Mouse (Mus musculus): ENCODE results near the gene Hnf1b. TPM values are rescaled to one million over a fixed set of nuclear protein-coding genes. Genes with fewer than 3 reads are reported as not detected.

Gene Hnf1b
- polyA plus RNA-seq, 1 experiment from 2014 or later: 0.30 TPM

DNA sequence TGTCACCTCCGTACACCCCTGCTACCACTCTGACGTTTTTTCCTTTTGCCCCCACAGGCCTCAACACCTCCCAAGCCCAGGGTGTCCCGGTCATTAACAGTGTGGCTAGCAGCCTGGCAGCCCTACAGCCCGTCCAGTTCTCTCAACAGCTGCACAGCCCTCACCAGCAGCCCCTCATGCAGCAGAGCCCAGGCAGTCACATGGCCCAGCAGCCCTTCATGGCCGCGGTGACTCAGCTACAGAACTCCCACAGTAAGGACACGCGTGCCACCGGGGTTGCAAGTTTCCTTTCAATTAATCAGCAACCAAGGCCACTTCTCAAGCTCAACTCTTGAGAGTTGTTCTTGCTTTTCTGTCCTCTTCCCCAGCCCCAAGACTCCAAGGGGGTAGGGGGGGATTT lies 43.5 kb downstream of the Hnf1b start:
- Histone ChIP-seq H3K9ac (ENCODE audit: low read depth, low read length) (no peak overlapping the region), H3K9me3 (replicated peaks; ENCODE audit: control insufficient read depth, low read length) (no peaks in the 10 kb centered on the region), H3K27ac (ENCODE audit: low read depth, low read length) (no peak overlapping the region), H3K4me3 (ENCODE audit: low read depth, low read length) (no peak overlapping the region), H3K36me3 (ENCODE audit: control insufficient read depth, insufficient read depth, low read length) (no peaks in the 10 kb centered on the region), H3K4me2 (no peak overlapping the region), H3K27me3 (ENCODE audit: control insufficient read depth, insufficient read depth, low read length) (no peaks in the 10 kb centered on the region), H3K4me1 (ENCODE audit: control insufficient read depth, insufficient read depth, low read length) (no peaks in the 10 kb centered on the region)
- WGBS (ENCODE audit: insufficient replicate concordance): 69% methylated on average over 9 of the region's 9 CpGs
- no peak for ATAC-seq (replicated peaks; ENCODE audit: insufficient number of reproducible peaks, low FRiP score, low TSS enrichment)

DNA sequence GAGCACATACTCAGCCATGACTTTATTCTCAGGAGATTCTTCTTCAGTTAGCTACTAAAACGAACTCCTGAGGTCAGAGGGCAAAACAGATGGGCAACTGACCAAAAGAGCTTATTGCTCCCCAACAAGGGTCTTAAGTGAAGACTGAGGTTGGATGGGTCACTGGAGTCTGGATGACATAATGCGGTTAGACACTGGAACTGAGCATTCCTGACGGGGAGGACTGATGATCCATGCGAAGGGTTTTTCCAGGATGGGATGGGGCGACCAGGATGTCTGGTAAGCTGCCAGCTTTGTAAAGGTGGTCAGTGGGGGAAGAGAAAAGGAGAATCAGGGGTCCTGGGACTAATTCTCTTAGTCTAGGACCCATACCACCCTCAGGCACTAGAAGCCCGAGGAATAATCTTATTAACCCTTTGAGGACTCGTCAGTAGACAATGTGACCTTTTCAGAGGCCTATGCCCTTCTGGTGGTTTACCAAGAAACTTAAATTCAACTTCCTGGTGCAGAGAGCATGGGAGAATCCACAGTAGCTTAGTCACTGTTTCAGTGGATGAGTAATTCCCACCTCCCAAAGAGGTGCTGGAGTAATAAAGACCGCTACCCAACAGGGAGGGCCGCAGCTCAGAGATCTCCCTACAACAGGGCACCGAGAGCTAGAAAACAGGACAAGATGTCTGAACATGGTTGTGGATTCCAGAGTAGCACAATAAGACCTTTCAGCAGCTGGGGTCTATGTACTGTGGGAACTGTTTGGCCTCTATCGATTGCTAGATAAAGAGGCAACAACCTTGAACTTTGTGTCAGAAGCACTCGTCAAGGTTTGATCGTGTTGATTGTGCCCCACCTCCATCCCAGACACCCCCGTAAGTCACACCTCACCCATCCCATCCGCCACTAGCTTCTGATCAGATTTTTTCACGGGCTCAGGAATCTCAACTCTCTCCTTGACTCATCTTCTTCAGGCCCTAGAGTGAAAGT lies 46.9 kb downstream of the Hnf1b start:
- no peaks in the 10 kb centered on the region for H3K27me3 ChIP-seq (ENCODE audit: control insufficient read depth, insufficient read depth, low read length)
- H3K9ac ChIP-seq (ENCODE audit: low read depth, low read length): no peak overlapping the region
- no peaks in the 10 kb centered on the region for H3K4me1 ChIP-seq (ENCODE audit: control insufficient read depth, insufficient read depth, low read length)
- 76% methylated on average over 16 of the region's 16 CpGs for WGBS (ENCODE audit: insufficient replicate concordance)
- H3K4me3 ChIP-seq (ENCODE audit: low read depth, low read length): no peak overlapping the region
- no peaks in the 10 kb centered on the region for H3K9me3 ChIP-seq (replicated peaks; ENCODE audit: control insufficient read depth, low read length)
- no peaks in the 10 kb centered on the region for H3K36me3 ChIP-seq (ENCODE audit: control insufficient read depth, insufficient read depth, low read length)
- H3K27ac ChIP-seq (ENCODE audit: low read depth, low read length): no peak overlapping the region
- ATAC-seq (replicated peaks; ENCODE audit: insufficient number of reproducible peaks, low FRiP score, low TSS enrichment): no peak
- no peak overlapping the region for H3K4me2 ChIP-seq

DNA sequence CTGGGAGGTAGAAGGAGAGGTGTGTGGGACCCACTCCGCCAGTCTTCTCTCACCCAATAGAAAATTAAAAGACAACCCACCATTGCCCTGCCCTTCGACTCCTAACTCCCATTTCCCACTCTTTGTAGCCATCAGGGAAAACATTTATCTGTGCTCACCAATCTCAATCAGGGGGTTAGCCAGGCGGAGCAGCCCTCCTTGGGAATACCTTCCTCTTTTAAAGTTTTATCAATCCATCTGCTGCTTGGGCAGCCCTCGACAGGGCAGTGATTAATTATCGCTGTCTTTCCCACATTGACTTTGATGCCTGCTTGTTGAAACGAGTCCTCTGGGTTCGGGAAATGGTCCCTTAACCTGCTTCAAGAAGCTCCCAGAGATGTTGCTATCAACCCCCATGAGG lies 47.7 kb downstream of the Hnf1b start:
- WGBS (ENCODE audit: insufficient replicate concordance): 61% methylated on average over 7 of the region's 7 CpGs
- Histone ChIP-seq H3K27me3 (ENCODE audit: control insufficient read depth, insufficient read depth, low read length) (no peaks in the 10 kb centered on the region), H3K4me2 (no peak overlapping the region), H3K9me3 (replicated peaks; ENCODE audit: control insufficient read depth, low read length) (no peaks in the 10 kb centered on the region), H3K4me3 (ENCODE audit: low read depth, low read length) (no peak overlapping the region), H3K4me1 (ENCODE audit: control insufficient read depth, insufficient read depth, low read length) (no peaks in the 10 kb centered on the region), H3K36me3 (ENCODE audit: control insufficient read depth, insufficient read depth, low read length) (no peaks in the 10 kb centered on the region), H3K27ac (ENCODE audit: low read depth, low read length) (no peak overlapping the region), H3K9ac (ENCODE audit: low read depth, low read length) (no peak overlapping the region)
- ATAC-seq (replicated peaks; ENCODE audit: insufficient number of reproducible peaks, low FRiP score, low TSS enrichment): no peak

DNA sequence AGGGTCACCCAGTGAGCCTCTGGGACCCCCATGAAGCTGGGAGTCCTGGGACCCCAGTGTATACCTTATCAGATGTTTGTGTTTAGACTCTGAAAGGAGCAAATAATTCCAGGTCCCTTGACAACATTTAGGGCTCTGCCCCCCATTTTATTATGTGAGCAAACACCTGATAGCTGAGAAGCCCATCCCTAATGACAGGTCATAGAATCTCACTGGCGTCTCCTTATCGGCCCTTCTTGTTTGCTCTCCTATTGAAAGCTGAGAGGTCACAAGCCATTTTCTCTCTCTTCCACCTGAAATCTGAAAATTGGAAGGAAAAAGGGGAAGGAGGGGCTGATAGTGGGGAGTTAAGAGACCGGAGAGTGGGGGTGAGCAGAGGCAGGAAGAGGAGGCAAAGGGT lies 52.9 kb downstream of the Hnf1b start:
- Histone ChIP-seq H3K27me3 (ENCODE audit: control insufficient read depth, insufficient read depth, low read length) (no peaks in the 10 kb centered on the region), H3K36me3 (ENCODE audit: control insufficient read depth, insufficient read depth, low read length) (no peaks in the 10 kb centered on the region), H3K4me1 (ENCODE audit: control insufficient read depth, insufficient read depth, low read length) (no peaks in the 10 kb centered on the region), H3K9ac (ENCODE audit: low read depth, low read length) (no peak overlapping the region), H3K4me3 (ENCODE audit: low read depth, low read length) (no peak overlapping the region), H3K4me2 (no peak overlapping the region), H3K9me3 (replicated peaks; ENCODE audit: control insufficient read depth, low read length) (no peaks in the 10 kb centered on the region), H3K27ac (ENCODE audit: low read depth, low read length) (no peak overlapping the region)
- ATAC-seq (replicated peaks; ENCODE audit: insufficient number of reproducible peaks, low FRiP score, low TSS enrichment): no peak
- WGBS (ENCODE audit: insufficient replicate concordance): 79% methylated on average over 3 of the region's 3 CpGs

DNA sequence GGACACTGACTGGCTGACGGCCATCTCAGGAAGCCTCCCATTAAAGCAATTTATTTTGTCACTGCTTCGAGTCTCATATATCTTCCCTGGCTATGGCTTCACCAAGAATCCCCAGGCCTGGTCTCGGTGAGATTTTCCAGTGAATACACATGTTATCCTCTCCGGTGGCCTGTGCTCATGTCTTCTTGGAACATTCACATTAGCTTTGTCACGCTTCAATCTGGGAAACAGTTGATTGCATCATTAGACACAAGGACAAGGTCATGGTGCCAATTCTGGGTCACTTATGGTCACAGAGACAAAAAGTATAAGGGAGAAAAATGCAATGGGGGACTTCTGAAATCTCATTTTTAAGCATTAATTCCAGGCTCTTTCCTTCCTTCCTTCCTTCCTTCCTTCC lies 55.9 kb downstream of the Hnf1b start:
- Histone ChIP-seq H3K9ac (ENCODE audit: low read depth, low read length) (no peak overlapping the region), H3K27ac (ENCODE audit: low read depth, low read length) (no peak overlapping the region), H3K4me2 (no peak overlapping the region), H3K4me1 (ENCODE audit: control insufficient read depth, insufficient read depth, low read length) (no peaks in the 10 kb centered on the region), H3K4me3 (ENCODE audit: low read depth, low read length) (no peak overlapping the region), H3K9me3 (replicated peaks; ENCODE audit: control insufficient read depth, low read length) (no peaks in the 10 kb centered on the region), H3K27me3 (ENCODE audit: control insufficient read depth, insufficient read depth, low read length) (no peaks in the 10 kb centered on the region; the same call in 1 of the 2 replicates), H3K36me3 (ENCODE audit: control insufficient read depth, insufficient read depth, low read length) (no peaks in the 10 kb centered on the region)
- ATAC-seq (replicated peaks; ENCODE audit: insufficient number of reproducible peaks, low FRiP score, low TSS enrichment): no peak
- WGBS (ENCODE audit: insufficient replicate concordance): 72% methylated on average over 5 of the region's 5 CpGs

DNA sequence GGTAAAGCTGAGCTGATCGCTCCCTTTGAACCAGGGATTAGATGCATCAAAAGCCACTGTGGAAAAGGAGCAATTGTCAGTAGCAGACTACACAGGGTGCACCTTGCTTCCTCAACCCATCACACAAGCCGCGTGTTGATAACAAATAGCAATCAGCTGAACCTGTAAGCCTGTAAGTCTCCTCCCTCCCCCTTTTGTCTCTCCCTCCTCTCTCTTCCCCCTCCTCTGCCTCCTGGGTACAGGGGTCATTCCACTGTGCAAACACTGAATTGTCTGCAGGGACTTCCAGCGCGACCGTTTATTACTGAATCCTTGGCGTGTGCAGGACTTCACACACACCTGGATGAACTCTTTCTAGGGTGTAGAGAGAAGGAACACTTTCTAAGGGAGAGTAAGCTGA lies 58.5 kb downstream of the Hnf1b start:
- Histone ChIP-seq H3K4me2 (no peak overlapping the region), H3K4me1 (ENCODE audit: control insufficient read depth, insufficient read depth, low read length) (no peaks in the 10 kb centered on the region), H3K4me3 (ENCODE audit: low read depth, low read length) (no peak overlapping the region), H3K9ac (ENCODE audit: low read depth, low read length) (no peak overlapping the region), H3K9me3 (replicated peaks; ENCODE audit: control insufficient read depth, low read length) (no peaks in the 10 kb centered on the region), H3K27ac (ENCODE audit: low read depth, low read length) (no peak overlapping the region), H3K36me3 (ENCODE audit: control insufficient read depth, insufficient read depth, low read length) (no peaks in the 10 kb centered on the region), H3K27me3 (ENCODE audit: control insufficient read depth, insufficient read depth, low read length) (no peaks in the 10 kb centered on the region; the same call in 1 of the 2 replicates)
- WGBS (ENCODE audit: insufficient replicate concordance): 45% methylated on average over 7 of the region's 7 CpGs
- ATAC-seq (replicated peaks; ENCODE audit: insufficient number of reproducible peaks, low FRiP score, low TSS enrichment): no peak

DNA sequence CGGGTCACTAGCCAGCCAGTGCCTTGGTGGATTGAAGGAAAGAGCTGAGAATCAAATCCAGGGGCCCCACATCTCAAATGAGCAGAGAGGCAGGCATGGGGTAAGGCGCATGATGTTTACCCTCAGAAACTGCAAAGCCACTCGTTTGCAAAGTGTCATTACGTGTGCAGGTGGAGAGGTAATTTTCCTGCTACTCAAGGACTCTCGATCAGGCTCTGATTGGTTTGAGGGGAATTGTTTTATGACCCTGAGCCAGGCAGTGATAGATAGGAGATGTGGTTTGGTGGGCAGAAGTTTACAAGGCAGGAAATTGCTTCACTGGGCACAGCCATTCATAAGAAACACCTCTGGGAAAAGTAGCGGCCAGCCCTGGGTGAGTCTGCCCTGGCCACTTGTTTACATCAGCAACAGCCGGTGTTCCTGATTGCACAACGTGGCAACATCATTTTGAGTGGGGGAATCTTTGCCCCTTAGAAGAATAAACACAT lies 64.0 kb downstream of the Hnf1b start:
- Histone ChIP-seq H3K27ac (ENCODE audit: low read depth, low read length) (no peak overlapping the region), H3K36me3 (ENCODE audit: control insufficient read depth, insufficient read depth, low read length) (no peaks in the 10 kb centered on the region), H3K9ac (ENCODE audit: low read depth, low read length) (no peak overlapping the region), H3K27me3 (ENCODE audit: control insufficient read depth, insufficient read depth, low read length) (no peaks in the 10 kb centered on the region), H3K9me3 (replicated peaks; ENCODE audit: control insufficient read depth, low read length) (no peaks in the 10 kb centered on the region), H3K4me2 (no peak overlapping the region), H3K4me1 (ENCODE audit: control insufficient read depth, insufficient read depth, low read length) (no peaks in the 10 kb centered on the region), H3K4me3 (ENCODE audit: low read depth, low read length) (no peak overlapping the region)
- WGBS (ENCODE audit: insufficient replicate concordance): 73% methylated on average over 8 of the region's 8 CpGs
- ATAC-seq (replicated peaks; ENCODE audit: insufficient number of reproducible peaks, low FRiP score, low TSS enrichment): no peak

DNA sequence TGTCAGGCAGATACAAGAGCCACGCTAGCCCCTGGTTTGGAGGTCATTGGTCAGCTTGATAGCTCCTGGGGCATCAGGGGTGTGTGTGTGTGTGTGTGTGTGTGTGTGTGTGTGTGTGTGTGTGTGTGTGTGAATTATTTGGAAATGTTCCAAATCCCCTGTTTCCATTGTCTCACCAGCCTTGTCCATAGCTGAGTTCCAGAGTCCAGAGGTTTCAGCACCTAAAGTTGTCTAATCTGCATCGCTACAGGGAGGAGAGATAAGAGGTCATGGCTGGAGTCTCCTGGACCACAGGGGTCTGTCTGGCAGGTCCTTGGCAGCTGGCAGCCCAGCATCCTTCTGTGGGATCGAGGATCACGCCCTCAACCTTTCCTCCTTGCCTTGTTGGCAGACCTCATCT lies 64.6 kb downstream of the Hnf1b start:
- Histone ChIP-seq H3K9ac (ENCODE audit: low read depth, low read length) (no peak overlapping the region), H3K27me3 (ENCODE audit: control insufficient read depth, insufficient read depth, low read length) (no peaks in the 10 kb centered on the region), H3K36me3 (ENCODE audit: control insufficient read depth, insufficient read depth, low read length) (no peaks in the 10 kb centered on the region), H3K4me2 (no peak overlapping the region), H3K4me1 (ENCODE audit: control insufficient read depth, insufficient read depth, low read length) (no peaks in the 10 kb centered on the region), H3K27ac (ENCODE audit: low read depth, low read length) (no peak overlapping the region), H3K4me3 (ENCODE audit: low read depth, low read length) (no peak overlapping the region), H3K9me3 (replicated peaks; ENCODE audit: control insufficient read depth, low read length) (no peaks in the 10 kb centered on the region)
- 50% methylated on average over 4 of the region's 4 CpGs for WGBS (ENCODE audit: insufficient replicate concordance)
- ATAC-seq (replicated peaks; ENCODE audit: insufficient number of reproducible peaks, low FRiP score, low TSS enrichment): no peak

DNA sequence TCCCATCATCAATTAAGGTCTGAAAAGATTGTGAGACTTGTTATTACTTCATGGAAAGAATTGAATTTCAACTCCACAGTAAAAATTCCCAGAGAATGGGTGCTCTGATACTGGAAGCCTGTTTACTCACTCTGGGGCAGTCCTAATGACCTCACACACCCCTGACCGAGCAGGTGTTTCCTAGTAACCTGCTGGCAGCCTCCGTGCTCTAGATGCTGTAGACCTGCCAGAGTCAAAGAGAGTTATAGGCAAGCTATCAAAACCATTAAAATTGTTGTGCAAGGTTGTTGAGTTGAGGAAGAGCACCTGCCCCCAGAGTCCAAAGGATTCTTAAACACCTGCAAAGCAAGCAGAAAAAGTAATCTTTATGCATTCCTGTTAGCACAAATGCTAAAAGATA lies 72.7 kb downstream of the Hnf1b start:
- no peak overlapping the region for H3K9ac ChIP-seq (ENCODE audit: low read depth, low read length)
- no peak overlapping the region for H3K4me3 ChIP-seq (ENCODE audit: low read depth, low read length)
- H3K27me3 ChIP-seq (ENCODE audit: control insufficient read depth, insufficient read depth, low read length): no peaks in the 10 kb centered on the region
- no peak overlapping the region for H3K27ac ChIP-seq (ENCODE audit: low read depth, low read length)
- no peaks in the 10 kb centered on the region for H3K36me3 ChIP-seq (ENCODE audit: control insufficient read depth, insufficient read depth, low read length)
- WGBS (ENCODE audit: insufficient replicate concordance): 66% methylated on average over 2 of the region's 2 CpGs
- H3K4me1 ChIP-seq (ENCODE audit: control insufficient read depth, insufficient read depth, low read length): no peaks in the 10 kb centered on the region
- no peak for ATAC-seq (replicated peaks; ENCODE audit: insufficient number of reproducible peaks, low FRiP score, low TSS enrichment)
- H3K4me2 ChIP-seq: no peak overlapping the region
- no peaks in the 10 kb centered on the region for H3K9me3 ChIP-seq (replicated peaks; ENCODE audit: control insufficient read depth, low read length)

All from heart, embryonic 11.5 days (tissue).